In genomic region chr9:64386466-64387211, GRCm38 (mm10) we compare ENCODE assay signal across 7 mouse cellular contexts. TPM values are rescaled to one million over a fixed set of nuclear protein-coding genes. Genes with fewer than 3 reads are reported as not detected.
DNase-seq lines count a peak whose midpoint lies in the region; ATAC-seq and TF ChIP-seq lines count a peak whose summit lies in the region.

No protein-coding gene starts in this region.

- H3K4me3 ChIP-seq in embryonic facial prominence, embryonic 10.5 days: peak overlapping the region; percentile 68
- peak overlapping the region; percentile 60 for H3K4me3 ChIP-seq in hindbrain, embryonic 14.5 days (replicated peaks; ENCODE audit: low read length)
- H3K4me3 ChIP-seq in midbrain, postnatal 0 days (ENCODE audit: low read depth, low read length): peak overlapping the region; percentile 66

- H3K9me3 ChIP-seq in embryonic facial prominence, embryonic 10.5 days: no peaks in the 10 kb centered on the region
- no peaks in the 10 kb centered on the region for H3K9me3 ChIP-seq in hindbrain, embryonic 14.5 days (ENCODE audit: control insufficient read depth, low read length)
- H3K9me3 ChIP-seq in midbrain, postnatal 0 days (ENCODE audit: low read length): no peaks in the 10 kb centered on the region

- H3K27ac ChIP-seq in embryonic facial prominence, embryonic 10.5 days (replicated peaks): no peak overlapping the region
- H3K27ac ChIP-seq in hindbrain, embryonic 14.5 days: no peak overlapping the region
- H3K27ac ChIP-seq in midbrain, postnatal 0 days (ENCODE audit: low read depth, low read length): no peak overlapping the region

- DNase-seq in lung, postnatal 14 days: peak; percentile 2
- DNase-seq in lung, postnatal 10 days: no peak
- peak; percentile 46 for DNase-seq in embryonic facial prominence, embryonic 10.5 days (ENCODE audit: low spot score)
- no peak for DNase-seq in hindbrain, embryonic 14.5 days (ENCODE audit: low spot score)
- DNase-seq in midbrain, postnatal 0 days (ENCODE audit: low spot score): no peak
- no peak for DNase-seq in thymus, postnatal 25 days
- no peak for DNase-seq in layer of hippocampus, adult 8-10 months (ENCODE audit: low spot score in 2 of 2)

- no peaks in the 10 kb centered on the region for H3K36me3 ChIP-seq in embryonic facial prominence, embryonic 10.5 days (replicated peaks)
- H3K36me3 ChIP-seq in hindbrain, embryonic 14.5 days (replicated peaks; ENCODE audit: control insufficient read depth, insufficient read depth): no peaks in the 10 kb centered on the region
- no peaks in the 10 kb centered on the region for H3K36me3 ChIP-seq in midbrain, postnatal 0 days (ENCODE audit: insufficient read depth, low read length)

- H3K27me3 ChIP-seq in embryonic facial prominence, embryonic 10.5 days (replicated peaks; ENCODE audit: low read depth, poor library complexity, severe bottlenecking): peaks cover 82% of the 10 kb centered on the region
- peaks cover 52% of the 10 kb centered on the region for H3K27me3 ChIP-seq in hindbrain, embryonic 14.5 days (ENCODE audit: control insufficient read depth, insufficient read depth, low read length)
- peaks cover 15% of the 10 kb centered on the region; the same call in 1 of the 2 replicates for H3K27me3 ChIP-seq in midbrain, postnatal 0 days (ENCODE audit: insufficient read depth, low read length)

- H3K4me1 ChIP-seq in embryonic facial prominence, embryonic 10.5 days: peaks cover 23% of the 10 kb centered on the region
- H3K4me1 ChIP-seq in hindbrain, embryonic 14.5 days (replicated peaks; ENCODE audit: control insufficient read depth, insufficient read depth, low read length): peaks cover 30% of the 10 kb centered on the region
- peaks cover 9% of the 10 kb centered on the region for H3K4me1 ChIP-seq in midbrain, postnatal 0 days (ENCODE audit: insufficient read depth, low read length)

- peak overlapping the region; percentile 98 for H3K4me2 ChIP-seq in hindbrain, embryonic 14.5 days (replicated peaks)
- peak overlapping the region; percentile 100 for H3K4me2 ChIP-seq in midbrain, postnatal 0 days (ENCODE audit: low read depth, low read length, poor library complexity, severe bottlenecking)

- WGBS in embryonic facial prominence, embryonic 10.5 days: 1% methylated on average over 45 of the region's 45 CpGs
- WGBS in hindbrain, embryonic 14.5 days: under 1% methylated on average over 45 of the region's 45 CpGs
- under 1% methylated on average over 45 of the region's 45 CpGs for WGBS in midbrain, postnatal 0 days

- peak; percentile 20; the same call in 1 of the 2 replicates for TF ChIP-seq CTCF in midbrain, postnatal 0 days (IDR thresholded peaks at IDR 0.05)

- peak overlapping the region; percentile 69 for H3K9ac ChIP-seq in hindbrain, embryonic 14.5 days
- H3K9ac ChIP-seq in midbrain, postnatal 0 days (replicated peaks; ENCODE audit: low read length, poor library complexity, severe bottlenecking): peak overlapping the region; percentile 57

- 0 out of 2 replicates have a peak, but pooled peaks have one; percentile 29 for ATAC-seq in hindbrain, embryonic 14.5 days (ENCODE audit: low FRiP score)
- no peak for ATAC-seq in midbrain, postnatal 0 days (ENCODE audit: low FRiP score)

RNA-seq across cellular contexts. Expression of gene Megf11, which starts 1.2 kb away (rescaled TPM):
- 0.96 and 1.6 TPM in 2 replicates for polyA plus RNA-seq in embryonic facial prominence, embryonic 10.5 days (2016; fragmentation: Nextera tagmentation; extraction: Ambion mirVana)
- polyA plus RNA-seq in hindbrain, embryonic 14.5 days (2014; fragmentation: Nextera tagmentation; extraction: Ambion mirVana): 15.6 and 17.4 TPM in 2 replicates
- total RNA-seq in midbrain, postnatal 0 days (2014; rRNA removed): 35.1 and 41.8 TPM in 2 replicates
- 17.7 and 18.1 TPM in 2 replicates for polyA plus RNA-seq in midbrain, postnatal 0 days (2015; fragmentation: Nextera tagmentation; extraction: Ambion mirVana)
- 10 to 100 TPM; 11.7 to 16.9 (median 14.2) TPM for total RNA-seq in layer of hippocampus, adult 8-10 months (2022)

RNA-seq across cellular contexts. Expression of gene Dis3l, which starts 45.6 kb away (rescaled TPM):
- polyA plus RNA-seq in embryonic facial prominence, embryonic 10.5 days (2016; fragmentation: Nextera tagmentation; extraction: Ambion mirVana): 20.0 and 23.1 TPM in 2 replicates
- polyA plus RNA-seq in hindbrain, embryonic 14.5 days (2014; fragmentation: Nextera tagmentation; extraction: Ambion mirVana): 21.1 and 23.2 TPM in 2 replicates
- 18.5 and 22.5 TPM in 2 replicates for total RNA-seq in midbrain, postnatal 0 days (2014; rRNA removed)
- 18.1 and 19.6 TPM in 2 replicates for polyA plus RNA-seq in midbrain, postnatal 0 days (2015; fragmentation: Nextera tagmentation; extraction: Ambion mirVana)
- total RNA-seq in layer of hippocampus, adult 8-10 months (2022): 10 to 100 TPM; 28.9 to 30.1 (median 29.6) TPM

Comparison
In these comparisons a context has a peak if more than half of its experiments do, and no peak if none do; other contexts are left out.
1. DNase-seq: peak in lung, postnatal 14 days (single experiment) and embryonic facial prominence, embryonic 10.5 days (single experiment); none in lung, postnatal 10 days (single experiment), hindbrain, embryonic 14.5 days (single experiment), midbrain, postnatal 0 days (single experiment), thymus, postnatal 25 days (single experiment) and layer of hippocampus, adult 8-10 months (0 of 2).
2. Peak in every context shown above with its lines, with median percentiles within 50 percentile points of each other: H3K4me3 ChIP-seq.